8 mouse cellular contexts compared by ENCODE assay signal in genomic region chr11:68973250-68974058, GRCm38 (mm10). TPM values are rescaled to one million over a fixed set of nuclear protein-coding genes. Genes with fewer than 3 reads are reported as not detected.
DNase-seq lines count a peak whose midpoint lies in the region.
"Not testable (repeated sequence)": the region's sequence is repeated elsewhere in the genome, so short reads cannot be mapped to it uniquely, and the experiment has no call there.

No protein-coding gene starts in this region.

- peak; percentile 74 for DNase-seq in adipocyte (ENCODE audit: low spot score)
- DNase-seq in embryo, embryonic 10 days (ENCODE audit: low spot score), result peak; percentile 93
- peak; percentile 86 for DNase-seq in gastrocnemius, postnatal 10 days
- DNase-seq in induced T-regulatory cell, adult 2 months (ENCODE audit: low read depth), result peak; percentile 88
- DNase-seq in left cerebral cortex, adult 9 months (ENCODE audit: low spot score in 2 of 2), result peak; percentile 40 to 80
- peak; percentile 74 to 83 for DNase-seq in right cerebral cortex, adult 2 months (ENCODE audit: low spot score in 2 of 2)
- DNase-seq in urinary bladder, postnatal 14 days (ENCODE audit: low spot score), result peak; percentile 85

- not testable (repeated sequence) for H3K9me3 ChIP-seq in megakaryocyte, embryonic 14.5 days

- peaks cover 42% of the 10 kb centered on the region for H3K4me1 ChIP-seq in megakaryocyte, embryonic 14.5 days

- H3K27me3 ChIP-seq in megakaryocyte, embryonic 14.5 days (replicated peaks), result not testable (repeated sequence)

- peak overlapping the region; percentile 90 for H3K4me3 ChIP-seq in megakaryocyte, embryonic 14.5 days (replicated peaks)

- H3K36me3 ChIP-seq in megakaryocyte, embryonic 14.5 days (replicated peaks; ENCODE audit: low read length), result not testable (repeated sequence)

RNA-seq across cellular contexts. Expression of gene Rangrf, which starts 1.5 kb away (rescaled TPM):
- 10 to 100 TPM; 45.0 to 57.6 TPM for total RNA-seq in gastrocnemius, postnatal 10 days (2021)
- polyA plus RNA-seq in megakaryocyte, embryonic 14.5 days (2012; ENCODE audit: insufficient read depth, low replicate concordance), result 3.1 and 6.1 TPM in 2 replicates

RNA-seq across cellular contexts. Expression of gene Slc25a35, which starts 5.5 kb away (rescaled TPM):
- total RNA-seq in gastrocnemius, postnatal 10 days (2021), result 1 to 10 TPM; 2.3 to 3.7 TPM
- 3.0 TPM in 1 of 2 replicates, not detected in the other for polyA plus RNA-seq in megakaryocyte, embryonic 14.5 days (2012; ENCODE audit: insufficient read depth, low replicate concordance)

RNA-seq across cellular contexts. Expression of gene Arhgef15, which starts 16.2 kb away (rescaled TPM):
- 10 to 100 TPM; 13.0 to 17.1 TPM for total RNA-seq in gastrocnemius, postnatal 10 days (2021)
- polyA plus RNA-seq in megakaryocyte, embryonic 14.5 days (2012; ENCODE audit: insufficient read depth, low replicate concordance), result not detected in 2 replicates

RNA-seq across cellular contexts. Expression of gene Pfas, which starts 34.8 kb away (rescaled TPM):
- 10 to 100 TPM in 1 of 2 experiments, 1 to 10 TPM in 1; 7.8 to 11.2 TPM for total RNA-seq in gastrocnemius, postnatal 10 days (2021)
- polyA plus RNA-seq in megakaryocyte, embryonic 14.5 days (2012; ENCODE audit: insufficient read depth, low replicate concordance), result 1.9 and 5.5 TPM in 2 replicates

RNA-seq across cellular contexts. Expression of gene Ctc1, which starts 42.3 kb away (rescaled TPM):
- 10 to 100 TPM; 11.2 to 17.2 TPM for total RNA-seq in gastrocnemius, postnatal 10 days (2021)
- polyA plus RNA-seq in megakaryocyte, embryonic 14.5 days (2012; ENCODE audit: insufficient read depth, low replicate concordance), result 21.0 and 56.5 TPM in 2 replicates

Comparison
In these comparisons a context has a peak if more than half of its experiments do, and no peak if none do; other contexts are left out.
1. Peak in every context shown above with its lines: DNase-seq and H3K4me3 ChIP-seq.